In genomic region chr3:105090981-105091380, GRCm38 (mm10) we compare ENCODE assay signal across 9 mouse cellular contexts. TPM values are rescaled to one million over a fixed set of nuclear protein-coding genes. Genes with fewer than 3 reads are reported as not detected.
A peak's percentile ranks its signal among the peaks of the same experiment; 100 is the strongest.
DNase-seq lines count a peak whose midpoint lies in the region; ATAC-seq lines count a peak whose summit lies in the region.
"Had no signal": no experiment of that assay in that cellular context is flagged by ENCODE, and none has a peak within 500 bp of the region (broad histone marks: within the 10 kb centered on the region; RNA-seq: fewer than 3 reads in every experiment).

No protein-coding gene starts in this region.

- 35% methylated on average over 3 of the region's 3 CpGs for WGBS in midbrain, embryonic 11.5 days
- 39% methylated on average over 3 of the region's 3 CpGs for WGBS in midbrain, embryonic 15.5 days
- 22% methylated on average over 3 of the region's 3 CpGs for WGBS in forebrain, embryonic 11.5 days

- H3K36me3 ChIP-seq in midbrain, embryonic 11.5 days (ENCODE audit: control insufficient read depth, insufficient read depth, low read length): no peaks in the 10 kb centered on the region
- H3K36me3 ChIP-seq in midbrain, embryonic 15.5 days (replicated peaks): no peaks in the 10 kb centered on the region
- H3K36me3 ChIP-seq in forebrain, embryonic 11.5 days (ENCODE audit: control insufficient read depth, insufficient read depth, low read length): no peaks in the 10 kb centered on the region
- H3K36me3 ChIP-seq: neural tube, embryonic 12.5 days had no signal

- no peak for DNase-seq in midbrain, embryonic 11.5 days (ENCODE audit: low spot score, missing footprints)
- DNase-seq in adrenal gland, adult (ENCODE audit: inconsistent age in 2 of 2, low spot score in 1 of 2): peak; percentile 67 to 86
- peak; percentile 63 for DNase-seq in forebrain, embryonic 11.5 days (ENCODE audit: low spot score)
- peak; percentile 70 for DNase-seq in heart, postnatal 4 days
- peak; percentile 27 to 57 for DNase-seq in layer of hippocampus, postnatal 14 days (ENCODE audit: low spot score in 2 of 2)
- no peak for DNase-seq in T-cell, adult 2 months (ENCODE audit: low spot score)

- H3K27ac ChIP-seq in midbrain, embryonic 11.5 days (ENCODE audit: low read depth, low read length): no peak overlapping the region
- no peak overlapping the region for H3K27ac ChIP-seq in midbrain, embryonic 15.5 days
- no peak overlapping the region for H3K27ac ChIP-seq in forebrain, embryonic 11.5 days (ENCODE audit: low read depth, low read length)
- H3K27ac ChIP-seq: neural tube, embryonic 12.5 days had no signal

- H3K4me2 ChIP-seq in midbrain, embryonic 11.5 days: no peak overlapping the region
- H3K4me2 ChIP-seq in midbrain, embryonic 15.5 days: no peak overlapping the region
- no peak overlapping the region for H3K4me2 ChIP-seq in forebrain, embryonic 11.5 days (ENCODE audit: low read depth, low read length, severe bottlenecking)
- H3K4me2 ChIP-seq: neural tube, embryonic 12.5 days had no signal

- ATAC-seq in midbrain, embryonic 11.5 days (ENCODE audit: low FRiP score): peak; percentile 48; the same call in 1 of the 2 replicates
- no peak for ATAC-seq in midbrain, embryonic 15.5 days (replicated peaks)
- peak; percentile 63; the same call in 1 of the 2 replicates for ATAC-seq in forebrain, embryonic 11.5 days (replicated peaks; ENCODE audit: low FRiP score)
- peak; percentile 91 for ATAC-seq in megakaryocyte progenitor cell, adult 5-6 weeks (replicated peaks; ENCODE audit: poor library complexity)

- no peaks in the 10 kb centered on the region for H3K9me3 ChIP-seq in midbrain, embryonic 11.5 days (ENCODE audit: control insufficient read depth, low read length)
- no peaks in the 10 kb centered on the region for H3K9me3 ChIP-seq in midbrain, embryonic 15.5 days
- no peaks in the 10 kb centered on the region for H3K9me3 ChIP-seq in forebrain, embryonic 11.5 days (ENCODE audit: control insufficient read depth, low read length)
- H3K9me3 ChIP-seq: neural tube, embryonic 12.5 days had no signal

- H3K4me3 ChIP-seq in midbrain, embryonic 11.5 days (ENCODE audit: low read depth, low read length): no peak overlapping the region
- H3K4me3 ChIP-seq in midbrain, embryonic 15.5 days: no peak overlapping the region
- H3K4me3 ChIP-seq in forebrain, embryonic 11.5 days (ENCODE audit: low read depth, low read length): no peak overlapping the region
- H3K4me3 ChIP-seq: neural tube, embryonic 12.5 days had no signal

- no peak overlapping the region for H3K9ac ChIP-seq in midbrain, embryonic 11.5 days (ENCODE audit: low read length)
- H3K9ac ChIP-seq in midbrain, embryonic 15.5 days: no peak overlapping the region
- no peak overlapping the region for H3K9ac ChIP-seq in forebrain, embryonic 11.5 days (ENCODE audit: low read length)
- H3K9ac ChIP-seq: neural tube, embryonic 12.5 days had no signal

- H3K4me1 ChIP-seq in midbrain, embryonic 11.5 days (ENCODE audit: control insufficient read depth, insufficient read depth, low read length): no peaks in the 10 kb centered on the region
- no peaks in the 10 kb centered on the region for H3K4me1 ChIP-seq in midbrain, embryonic 15.5 days
- no peaks in the 10 kb centered on the region for H3K4me1 ChIP-seq in forebrain, embryonic 11.5 days (replicated peaks; ENCODE audit: control insufficient read depth, insufficient read depth, low read length)
- H3K4me1 ChIP-seq: neural tube, embryonic 12.5 days had no signal

- no peaks in the 10 kb centered on the region; the same call in 1 of the 2 replicates for H3K27me3 ChIP-seq in midbrain, embryonic 11.5 days (ENCODE audit: control insufficient read depth, insufficient read depth, low read length)
- H3K27me3 ChIP-seq in midbrain, embryonic 15.5 days (replicated peaks): no peaks in the 10 kb centered on the region
- no peaks in the 10 kb centered on the region for H3K27me3 ChIP-seq in forebrain, embryonic 11.5 days (ENCODE audit: control insufficient read depth, insufficient read depth, low read length)
- H3K27me3 ChIP-seq: neural tube, embryonic 12.5 days had no signal

RNA-seq across cellular contexts. Expression of gene 4930564D02Rik, which starts 24.3 kb away (rescaled TPM):
- not detected in 2 replicates for polyA plus RNA-seq in midbrain, embryonic 11.5 days (2014; fragmentation: Nextera tagmentation; extraction: Ambion mirVana)
- not detected in 2 replicates for polyA plus RNA-seq in midbrain, embryonic 15.5 days (2015; fragmentation: Nextera tagmentation; extraction: Ambion mirVana)
- polyA plus RNA-seq in forebrain, embryonic 11.5 days (2014; fragmentation: Nextera tagmentation; extraction: Ambion mirVana): not detected in 2 replicates
- total RNA-seq in heart, postnatal 4 days (2021): not detected
- total RNA-seq in layer of hippocampus, postnatal 14 days (2021): not detected
- total RNA-seq in megakaryocyte progenitor cell, adult 5-6 weeks (2015): not detected in 2 replicates
- total RNA-seq in megakaryocyte progenitor cell, adult 5-6 weeks (2017): not detected in 2 replicates
- polyA plus RNA-seq: neural tube, embryonic 12.5 days had no signal

RNA-seq across cellular contexts. Expression of gene Cttnbp2nl, which starts 38.0 kb away (rescaled TPM):
- 47.4 and 51.4 TPM in 2 replicates for polyA plus RNA-seq in midbrain, embryonic 11.5 days (2014; fragmentation: Nextera tagmentation; extraction: Ambion mirVana)
- 60.6 and 60.9 TPM in 2 replicates for polyA plus RNA-seq in midbrain, embryonic 15.5 days (2015; fragmentation: Nextera tagmentation; extraction: Ambion mirVana)
- 49.4 and 50.4 TPM in 2 replicates for polyA plus RNA-seq in forebrain, embryonic 11.5 days (2014; fragmentation: Nextera tagmentation; extraction: Ambion mirVana)
- total RNA-seq in heart, postnatal 4 days (2021): 10 to 100 TPM; 35.3 to 36.3 TPM
- total RNA-seq in layer of hippocampus, postnatal 14 days (2021): 10 to 100 TPM; 30.0 to 34.0 TPM
- 0.17 and 0.39 TPM in 2 replicates for total RNA-seq in megakaryocyte progenitor cell, adult 5-6 weeks (2015)
- 0.07 TPM in 1 of 2 replicates, not detected in the other for total RNA-seq in megakaryocyte progenitor cell, adult 5-6 weeks (2017)

Comparison
In these comparisons a context has a peak if more than half of its experiments do, and no peak if none do; other contexts are left out.
1. DNase-seq: peak in adrenal gland, adult (2 of 2), forebrain, embryonic 11.5 days (single experiment), heart, postnatal 4 days (single experiment) and layer of hippocampus, postnatal 14 days (2 of 2); none in midbrain, embryonic 11.5 days (single experiment) and T-cell, adult 2 months (single experiment).
2. RNA of gene Cttnbp2nl, which starts 38.0 kb away (total RNA-seq): 35.3 to 36.3 TPM in heart, postnatal 4 days and 30.0 to 34.0 TPM in layer of hippocampus, postnatal 14 days; 0.07 to 0.39 TPM in megakaryocyte progenitor cell, adult 5-6 weeks; every median in the first group is over 10 times any median in the second.